Mouse (Mus musculus) myocyte (in vitro differentiated cells): ENCODE data around the gene Cacna1g. TPM values are rescaled to one million over a fixed set of nuclear protein-coding genes. Genes with fewer than 3 reads are reported as not detected.

Experiments used
- H3K27me3 ChIP-seq: one replicate; pipeline ENCODE4 v1.6.1; 2011; ENCODE audit not compliant: control insufficient read depth, insufficient read depth, insufficient read length
- H3K36me3 ChIP-seq: one replicate; pipeline ENCODE4 v1.6.1; 2011; ENCODE audit not compliant: control insufficient read depth, insufficient read depth
- H3K4me2 ChIP-seq: one replicate; pipeline ENCODE4 v1.6.1; 2011; ENCODE audit warnings: low read depth, control low read depth
- H3K4me3 ChIP-seq: one replicate; pipeline ENCODE4 v1.5.1; 2011; ENCODE audit warnings: mild to moderate bottlenecking, control low read depth, moderate library complexity
- H3K79me2 ChIP-seq: one replicate; pipeline ENCODE4 v1.6.1; 2011; ENCODE audit not compliant: control insufficient read depth, insufficient read depth
- H3ac ChIP-seq: one replicate; pipeline ENCODE4 v1.6.1; 2011; ENCODE audit not compliant: control insufficient read depth, insufficient read length
- CEBPB ChIP-seq: IDR thresholded peaks from 2 replicates; pipeline ENCODE4 v1.6.1; 2011; ENCODE audit warnings: mild to moderate bottlenecking, moderate library complexity; ENCODE audit not compliant: poor library complexity, insufficient read depth, severe bottlenecking
- E2F4 ChIP-seq: IDR thresholded peaks from one replicate; pipeline ENCODE4 v1.6.1; 2011; ENCODE audit warnings: mild to moderate bottlenecking, control low read depth, moderate library complexity; ENCODE audit not compliant: insufficient read depth
- MAX ChIP-seq: IDR thresholded peaks from one replicate; pipeline ENCODE4 v1.6.1; 2011; ENCODE audit warnings: low read depth, mild to moderate bottlenecking, control low read depth
- MYOD1 ChIP-seq, 3 experiments: IDR thresholded peaks; one replicate each; pipeline ENCODE4 v1.6.1; 2011; ENCODE audit warnings: control low read depth in 2 of 3, low read depth in 2 of 3, mild to moderate bottlenecking in 2 of 3, moderate library complexity in 1 of 3; ENCODE audit not compliant: insufficient read length in 2 of 3, control insufficient read depth in 1 of 3
- MYOG ChIP-seq, 3 experiments: IDR thresholded peaks; one replicate each; pipeline ENCODE4 v1.6.1; 2011; ENCODE audit warnings: control low read depth in 2 of 3, low read depth in 2 of 3, mild to moderate bottlenecking in 2 of 3; ENCODE audit not compliant: insufficient read length in 2 of 3, control insufficient read depth in 1 of 3, insufficient read depth in 1 of 3
- POLR2A ChIP-seq: IDR thresholded peaks from one replicate; pipeline ENCODE4 v1.6.1; 2011; ENCODE audit warnings: low read depth, mild to moderate bottlenecking, control low read depth, moderate library complexity; ENCODE audit not compliant: insufficient read length
- POLR2AphosphoS2 ChIP-seq: IDR thresholded peaks from one replicate; pipeline ENCODE4 v1.6.1; 2011; ENCODE audit warnings: low read depth, control low read depth; ENCODE audit not compliant: insufficient read length
- REST ChIP-seq: IDR thresholded peaks from one replicate; pipeline ENCODE4 v1.6.1; 2011; ENCODE audit warnings: mild to moderate bottlenecking, control low read depth, moderate library complexity; ENCODE audit not compliant: insufficient read depth, insufficient read length
- SRF ChIP-seq: IDR thresholded peaks from one replicate; pipeline ENCODE4 v1.6.1; 2011; ENCODE audit warnings: low read depth; ENCODE audit not compliant: control insufficient read depth, insufficient read length
- TCF12 ChIP-seq: IDR thresholded peaks from one replicate; pipeline ENCODE4 v1.6.1; 2011; ENCODE audit warnings: mild to moderate bottlenecking, control low read depth; ENCODE audit not compliant: poor library complexity, insufficient read depth, severe bottlenecking
- TCF3 ChIP-seq: IDR thresholded peaks from one replicate; pipeline ENCODE4 v1.6.1; 2011; ENCODE audit warnings: low read depth, control low read depth; ENCODE audit not compliant: insufficient read length
- USF1 ChIP-seq: IDR thresholded peaks from one replicate; pipeline ENCODE4 v1.6.1; 2011; ENCODE audit warnings: low read depth, mild to moderate bottlenecking, control low read depth, moderate library complexity
- polyA plus RNA-seq: library from polyadenylated mRNA; unstranded; fragments of >200 nt; fragmentation: generic; extraction: Trizol; gene quantifications from one replicate; pipeline ENCODE4 v1.2.1, GENCODE M21; 2012; ENCODE audit warnings: missing spikeins

The Cacna1g gene
- polyA plus RNA-seq, 1 experiment, result 0.05 TPM

- Histone ChIP-seq H3K27me3 (peaks cover 68% of the 10 kb centered on the region), H3K4me2 (no peak overlapping the region), H3K36me3 (no peaks in the 10 kb centered on the region)
These were observed 61.0 kb downstream of the Cacna1g start for GRCm38 (mm10) chr11:94412998-94413469.

GRCm38 (mm10) chr11:94412562-94412961 is 61.4 kb downstream of the Cacna1g start:
- Histone ChIP-seq H3K79me2 (no peaks in the 10 kb centered on the region), H3K4me3 (no peak overlapping the region), H3ac (no peak overlapping the region), H3K36me3 (no peaks in the 10 kb centered on the region), H3K4me2 (no peak overlapping the region), H3K27me3 (peaks cover 68% of the 10 kb centered on the region)
- TF ChIP-seq TCF12 (no peak), MYOD1 (IDR thresholded peaks at IDR 0.05; ENCODE audit: control insufficient read depth in 1 of 3, insufficient read length in 2 of 3, low read depth in 2 of 3) (no peak), MYOG (IDR thresholded peaks at IDR 0.05; ENCODE audit: control insufficient read depth in 1 of 3, insufficient read depth in 1 of 3, insufficient read length in 2 of 3, low read depth in 2 of 3) (no peak), E2F4 (no peak), POLR2AphosphoS2 (no peak), REST (no peak), MAX (no peak), CEBPB (no peak), USF1 (no peak), SRF (no peak)

More at GRCm38 (mm10) chr11:94412998-94413469, 61.0 kb downstream of the Cacna1g start:
- H3ac ChIP-seq, result no peak overlapping the region
- no peak for TF ChIP-seq REST
- no peak for TF ChIP-seq POLR2A
- TF ChIP-seq MAX, result no peak
- TF ChIP-seq MYOG (IDR thresholded peaks at IDR 0.05; ENCODE audit: control insufficient read depth in 1 of 3, insufficient read depth in 1 of 3, insufficient read length in 2 of 3, low read depth in 2 of 3), result no peak
- no peak for TF ChIP-seq MYOD1 (IDR thresholded peaks at IDR 0.05; ENCODE audit: control insufficient read depth in 1 of 3, insufficient read length in 2 of 3, low read depth in 2 of 3)
- no peak for TF ChIP-seq SRF
- no peak for TF ChIP-seq TCF3
- TF ChIP-seq CEBPB, result no peak
- TF ChIP-seq E2F4, result no peak
- TF ChIP-seq TCF12, result no peak
- no peak for TF ChIP-seq POLR2AphosphoS2
- no peak overlapping the region for H3K4me3 ChIP-seq
- H3K79me2 ChIP-seq, result no peaks in the 10 kb centered on the region

GRCm38 (mm10) chr11:94407803-94408321 is 66.1 kb downstream of the Cacna1g start:
- Histone ChIP-seq H3K79me2 (no peaks in the 10 kb centered on the region), H3K4me2 (no peak overlapping the region), H3K36me3 (no peaks in the 10 kb centered on the region), H3K4me3 (no peak overlapping the region), H3ac (no peak overlapping the region), H3K27me3 (peaks cover 26% of the 10 kb centered on the region)
- TF ChIP-seq E2F4, result no peak
- TF ChIP-seq REST, result no peak
- no peak for TF ChIP-seq MYOD1 (IDR thresholded peaks at IDR 0.05; ENCODE audit: control insufficient read depth in 1 of 3, insufficient read length in 2 of 3, low read depth in 2 of 3)
- TF ChIP-seq USF1, result no peak
- no peak for TF ChIP-seq SRF
- no peak for TF ChIP-seq TCF3
- TF ChIP-seq MYOG (IDR thresholded peaks at IDR 0.05; ENCODE audit: control insufficient read depth in 1 of 3, insufficient read depth in 1 of 3, insufficient read length in 2 of 3, low read depth in 2 of 3), result no peak
- no peak for TF ChIP-seq CEBPB
- no peak for TF ChIP-seq POLR2A
- TF ChIP-seq TCF12, result no peak
- no peak for TF ChIP-seq MAX
- TF ChIP-seq POLR2AphosphoS2, result no peak

- H3K4me3 ChIP-seq, result no peak overlapping the region
- no peaks in the 10 kb centered on the region for H3K36me3 ChIP-seq
- peaks cover 9% of the 10 kb centered on the region for H3K27me3 ChIP-seq
- H3ac ChIP-seq, result no peak overlapping the region
- TF ChIP-seq E2F4, result no peak
- no peak for TF ChIP-seq TCF3
- no peak for TF ChIP-seq SRF
- no peak for TF ChIP-seq MYOD1 (IDR thresholded peaks at IDR 0.05; ENCODE audit: control insufficient read depth in 1 of 3, insufficient read length in 2 of 3, low read depth in 2 of 3)
- no peak for TF ChIP-seq MYOG (IDR thresholded peaks at IDR 0.05; ENCODE audit: control insufficient read depth in 1 of 3, insufficient read depth in 1 of 3, insufficient read length in 2 of 3, low read depth in 2 of 3)
- TF ChIP-seq REST, result no peak
- no peak for TF ChIP-seq POLR2A
- no peak for TF ChIP-seq USF1
- no peak for TF ChIP-seq POLR2AphosphoS2
- TF ChIP-seq CEBPB, result no peak
- TF ChIP-seq MAX, result no peak
- no peak for TF ChIP-seq TCF12
- H3K79me2 ChIP-seq, result no peaks in the 10 kb centered on the region
- H3K4me2 ChIP-seq, result no peak overlapping the region
These were observed 68.7 kb downstream of the Cacna1g start for GRCm38 (mm10) chr11:94405348-94405747.
